Mouse (Mus musculus): ENCODE data around the gene Arhgap15. TPM values are rescaled to one million over a fixed set of nuclear protein-coding genes. Genes with fewer than 3 reads are reported as not detected.

Gene Arhgap15
- total and polyA plus RNA-seq, 3 experiments: 16.6 to 40.3 (median 19.8) TPM

DNA sequence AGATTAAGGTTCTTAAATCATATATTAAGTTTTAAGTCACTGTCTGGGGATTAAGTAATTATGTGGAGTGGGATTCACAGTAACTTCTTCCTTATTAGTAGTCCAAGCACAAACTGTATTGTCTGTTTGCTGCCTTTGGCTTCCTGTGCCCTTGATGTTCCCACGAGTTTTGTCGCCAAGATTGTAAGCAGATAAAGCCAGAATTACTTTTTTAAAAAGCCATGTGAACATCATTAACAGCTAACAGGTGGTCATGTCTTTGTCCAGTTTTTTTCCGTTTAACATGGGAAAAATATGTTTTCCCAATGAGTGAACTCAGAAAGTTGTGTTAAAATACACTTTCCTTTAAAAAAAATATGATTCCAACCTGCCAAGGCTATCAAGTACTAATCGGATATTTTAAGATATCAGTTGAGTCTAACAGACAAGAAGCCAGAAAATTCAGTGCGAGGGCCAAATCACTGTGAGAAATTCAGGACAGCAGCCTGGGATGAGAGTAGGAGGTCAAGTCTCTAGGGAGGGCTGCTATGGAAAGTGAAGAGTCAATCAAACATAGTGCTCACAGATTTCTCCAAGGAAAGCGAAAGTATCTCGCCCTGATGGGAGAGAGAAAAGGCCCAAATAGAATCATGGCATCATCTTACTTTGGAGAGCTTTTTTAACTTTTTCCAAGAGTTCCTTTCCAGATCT, 319.7 kb downstream of the Arhgap15 start:
- Histone ChIP-seq H3K4me1 (ENCODE audit: control insufficient read depth in 1 of 2, insufficient read depth in 2 of 2) (peaks cover 0 to 10% of the 10 kb centered on the region in 2 experiments; a peak in 2 of 4 replicates), H3K9ac (ENCODE audit: insufficient read depth, low read depth) (no peak overlapping the region), H3K4me3 (replicated peaks in 1 of 3; ENCODE audit: low read depth in 2 of 3, low read length in 2 of 3, poor library complexity in 1 of 3) (no peak overlapping the region), H3K79me2 (replicated peaks; ENCODE audit: control insufficient read depth, extremely low read depth, insufficient read depth, poor library complexity, severe bottlenecking) (no peaks in the 10 kb centered on the region), H3K27me3 (replicated peaks) (no peaks in the 10 kb centered on the region), H3K9me3 (replicated peaks; ENCODE audit: low read length) (no peaks in the 10 kb centered on the region), H3K4me2 (ENCODE audit: insufficient read depth, low read depth, poor library complexity, severe bottlenecking) (no peak overlapping the region), H3K36me3 (replicated peaks in 1 of 2; ENCODE audit: control insufficient read depth in 1 of 2, insufficient read depth in 1 of 2, low read length in 1 of 2) (peaks cover 0 to 12% of the 10 kb centered on the region in 2 experiments), H3K27ac (ENCODE audit: insufficient read depth, low read depth) (no peak overlapping the region)
- no peak for TF ChIP-seq BHLHE40 (IDR thresholded peaks at IDR 0.05; ENCODE audit: low read depth, low read length)
- TF ChIP-seq ZC3H11A (IDR thresholded peaks at IDR 0.05; ENCODE audit: low read depth, low read length): no peak
- no peak for TF ChIP-seq ZMIZ1 (IDR thresholded peaks at IDR 0.05; ENCODE audit: low read depth, low read length)
- TF ChIP-seq MEF2A (IDR thresholded peaks at IDR 0.05; ENCODE audit: borderline replicate concordance, low read depth, low read length): no peak
- no peak for TF ChIP-seq TCF12 (IDR thresholded peaks at IDR 0.05; ENCODE audit: low read depth, low read length)
- no peak for TF ChIP-seq ETS1 (conservative IDR thresholded peaks at IDR 0.05; ENCODE audit: low read depth, low read length)
- TF ChIP-seq E2F4 (IDR thresholded peaks at IDR 0.05; ENCODE audit: insufficient replicate concordance, low read depth, low read length): no peak
- TF ChIP-seq NELFE (IDR thresholded peaks at IDR 0.05; ENCODE audit: low read depth, low read length): no peak
- TF ChIP-seq NRF1 (IDR thresholded peaks at IDR 0.05; ENCODE audit: low read depth, low read length): no peak
- no peak for TF ChIP-seq UBTF (IDR thresholded peaks at IDR 0.05; ENCODE audit: low read depth, low read length)
- TF ChIP-seq SMC3 (IDR thresholded peaks at IDR 0.05; ENCODE audit: low read depth, low read length): no peak
- no peak for TF ChIP-seq GABPA (IDR thresholded peaks at IDR 0.05; ENCODE audit: insufficient replicate concordance, low read depth, low read length)
- no peak for TF ChIP-seq HCFC1 (IDR thresholded peaks at IDR 0.05; ENCODE audit: low read depth, low read length)
- DNase-seq (ENCODE audit: extremely low read depth): no peak
- dilution Hi-C loops (cut with MboI; ENCODE audit: extremely low pct_ligation_motif_present, extremely low pct_unique_long_range_greater_than_20kb, low sequenced_read_pairs) (no loop called here), in situ Hi-C loops (cut with MboI; ENCODE audit: low pct_ligation_motif_present, low pct_unique_long_range_greater_than_20kb, low sequenced_read_pairs) (no loop called here)

DNA sequence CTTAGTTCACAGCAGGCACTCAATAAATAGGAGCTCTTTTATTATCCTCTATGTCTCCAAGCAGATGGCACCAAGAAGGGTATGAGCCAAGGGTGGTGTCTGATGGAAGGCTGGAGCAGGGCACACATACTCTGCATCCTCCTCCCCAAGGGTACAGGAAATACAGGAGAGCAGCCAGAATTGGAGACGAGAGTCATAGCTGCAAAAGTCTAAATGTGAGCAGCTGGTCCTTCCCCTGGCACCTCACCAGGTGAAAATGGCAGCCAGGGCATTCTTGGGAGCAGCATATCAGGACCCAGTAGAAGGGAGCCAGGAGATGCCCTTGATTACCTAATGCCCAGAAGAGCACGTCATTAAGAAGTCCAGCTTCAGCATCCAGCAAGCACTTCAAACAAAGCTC, 320.3 kb downstream of the Arhgap15 start:
- in situ Hi-C loops (cut with MboI; ENCODE audit: low pct_ligation_motif_present, low pct_unique_long_range_greater_than_20kb, low sequenced_read_pairs): no loop called here
- Histone ChIP-seq H3K4me1 (ENCODE audit: control insufficient read depth in 1 of 2, insufficient read depth in 2 of 2) (peaks cover 0 to 10% of the 10 kb centered on the region in 2 experiments; a peak in 2 of 4 replicates), H3K79me2 (replicated peaks; ENCODE audit: control insufficient read depth, extremely low read depth, insufficient read depth, poor library complexity, severe bottlenecking) (no peaks in the 10 kb centered on the region), H3K4me3 (replicated peaks in 1 of 3; ENCODE audit: low read depth in 2 of 3, low read length in 2 of 3, poor library complexity in 1 of 3) (no peak overlapping the region), H3K27me3 (replicated peaks) (no peaks in the 10 kb centered on the region), H3K9ac (ENCODE audit: insufficient read depth, low read depth) (no peak overlapping the region), H3K9me3 (replicated peaks; ENCODE audit: low read length) (no peaks in the 10 kb centered on the region), H3K4me2 (ENCODE audit: insufficient read depth, low read depth, poor library complexity, severe bottlenecking) (no peak overlapping the region), H3K27ac (ENCODE audit: insufficient read depth, low read depth) (no peak overlapping the region), H3K36me3 (replicated peaks in 1 of 2; ENCODE audit: control insufficient read depth in 1 of 2, insufficient read depth in 1 of 2, low read length in 1 of 2) (peaks cover 0 to 12% of the 10 kb centered on the region in 2 experiments)
- TF ChIP-seq MYC (IDR thresholded peaks at IDR 0.05; ENCODE audit: low read depth, low read length): no peak
- no peak for TF ChIP-seq RAD21 (IDR thresholded peaks at IDR 0.05; ENCODE audit: low read depth, low read length)
- TF ChIP-seq POLR2AphosphoS2 (IDR thresholded peaks at IDR 0.05; ENCODE audit: low read depth, low read length): no peak
- no peak for TF ChIP-seq ZNF384 (IDR thresholded peaks at IDR 0.05; ENCODE audit: low read depth, low read length)
- TF ChIP-seq CTCF (conservative IDR thresholded peaks at IDR 0.05 in 1 of 2, IDR thresholded peaks at IDR 0.05 in 1 of 2; ENCODE audit: low read depth in 2 of 2, low read length in 2 of 2): no peak
- no peak for TF ChIP-seq ZMIZ1 (IDR thresholded peaks at IDR 0.05; ENCODE audit: low read depth, low read length)
- no peak for TF ChIP-seq ETS1 (conservative IDR thresholded peaks at IDR 0.05; ENCODE audit: low read depth, low read length)
- TF ChIP-seq RCOR1 (conservative IDR thresholded peaks at IDR 0.05; ENCODE audit: low read depth, low read length): no peak
- TF ChIP-seq PAX5 (IDR thresholded peaks at IDR 0.05; ENCODE audit: low read length): no peak
- TF ChIP-seq TBP (conservative IDR thresholded peaks at IDR 0.05; ENCODE audit: low read depth, low read length): no peak
- TF ChIP-seq KAT2A (IDR thresholded peaks at IDR 0.05; ENCODE audit: insufficient replicate concordance, low read length): no peak
- no peak for TF ChIP-seq HCFC1 (IDR thresholded peaks at IDR 0.05; ENCODE audit: low read depth, low read length)
- no peak for TF ChIP-seq JUN (IDR thresholded peaks at IDR 0.05; ENCODE audit: insufficient read depth, low read depth, low read length)
- TF ChIP-seq NELFE (IDR thresholded peaks at IDR 0.05; ENCODE audit: low read depth, low read length): no peak
- TF ChIP-seq CHD1 (IDR thresholded peaks at IDR 0.05; ENCODE audit: low read depth, low read length): no peak
- no peak for TF ChIP-seq ZKSCAN1 (IDR thresholded peaks at IDR 0.05; ENCODE audit: borderline replicate concordance, low read depth, low read length)
- TF ChIP-seq USF1 (IDR thresholded peaks at IDR 0.05; ENCODE audit: low read depth, low read length): no peak
- no peak for TF ChIP-seq MXI1 (IDR thresholded peaks at IDR 0.05; ENCODE audit: low read depth, low read length)
- no peak for DNase-seq (ENCODE audit: extremely low read depth)
- dilution Hi-C loops (cut with MboI; ENCODE audit: extremely low pct_ligation_motif_present, extremely low pct_unique_long_range_greater_than_20kb, low sequenced_read_pairs): no loop called here

All from CH12.LX (cell line).